Mouse (Mus musculus) hindbrain, embryonic 11.5 days (tissue): ENCODE results near the gene Angptl1. TPM values are rescaled to one million over a fixed set of nuclear protein-coding genes. Genes with fewer than 3 reads are reported as not detected.

Experiments
- ATAC-seq: fragments of 200-750 bp; cut with Nextera tagmentation; 2 replicates; pipeline ENCODE4 v1.8.0; 2017; ENCODE audit warnings: mild to moderate bottlenecking, moderate TSS enrichment, moderate library complexity; ENCODE audit not compliant: low FRiP score
- DNase-seq: peaks from one replicate; pipeline ENCODE4 v3.0.0-alpha.2; 2015; ENCODE audit warnings: low spot score
- H3K27ac ChIP-seq: fragments of 300-500 bp; sonication (generic); 2 replicates; pipeline ENCODE4 v1.5.1; 2014; ENCODE audit warnings: mild to moderate bottlenecking, low read depth, low read length
- H3K27me3 ChIP-seq: fragments of 300-500 bp; sonication (generic); 2 replicates; pipeline ENCODE4 v1.6.1; 2014; ENCODE audit warnings: mild to moderate bottlenecking, low read length, moderate library complexity, mixed read lengths; ENCODE audit not compliant: control insufficient read depth, insufficient read depth
- H3K36me3 ChIP-seq: fragments of 300-500 bp; sonication (generic); 2 replicates; pipeline ENCODE4 v1.6.1; 2014; ENCODE audit warnings: mild to moderate bottlenecking, low read length, moderate library complexity, mixed read lengths; ENCODE audit not compliant: control insufficient read depth, insufficient read depth
- H3K4me1 ChIP-seq: fragments of 300-500 bp; sonication (generic); replicated peaks from 2 replicates; pipeline ENCODE4 v1.6.1; 2014; ENCODE audit warnings: low read length, mixed read lengths; ENCODE audit not compliant: control insufficient read depth, insufficient read depth
- H3K4me2 ChIP-seq: fragments of 300-500 bp; sonication (generic); replicated peaks from 2 replicates; pipeline ENCODE4 v1.6.1; 2014; ENCODE audit warnings: mild to moderate bottlenecking, low read depth, low read length
- H3K4me3 ChIP-seq: fragments of 300-500 bp; sonication (generic); 2 replicates; pipeline ENCODE4 v1.5.1; 2014; ENCODE audit warnings: low read depth, low read length
- H3K9ac ChIP-seq: fragments of 300-500 bp; sonication (generic); 2 replicates; pipeline ENCODE4 v1.6.1; 2014; ENCODE audit warnings: low read depth, low read length
- H3K9me3 ChIP-seq: fragments of 300-500 bp; sonication (generic); 2 replicates; pipeline ENCODE4 v1.6.1; 2016; ENCODE audit warnings: low read length; ENCODE audit not compliant: control insufficient read depth
- WGBS: fragments of 180-500 bp; shearing (Covaris S2); extraction: QIAGEN DNeasy Blood & Tissue Kit; methylation state at CpG from one replicate; pipeline ENCODE4 v1.1.7; 2014; 5-methylcytosine and 5-hydroxymethylcytosine counted together
- polyA plus RNA-seq: library from polyadenylated mRNA; unstranded; fragments of >200 nt; fragmentation: Nextera tagmentation; extraction: Ambion mirVana; gene quantifications from 2 replicates; pipeline ENCODE4 v1.2.1, GENCODE M21; 2014

Gene Angptl1
- polyA plus RNA-seq, 1 experiment from 2014 or later: 5.1 TPM

GRCm38 (mm10) chr1:156860266-156860665 is 21.9 kb downstream of the Angptl1 start:
- no peaks in the 10 kb centered on the region for H3K9me3 ChIP-seq
- H3K4me1 ChIP-seq: 0 out of 2 replicates have a peak, but pooled peaks cover 2% of the 10 kb centered on the region
- WGBS: 90% methylated on average over 8 of the region's 8 CpGs
- H3K27ac ChIP-seq: no peak overlapping the region
- H3K4me3 ChIP-seq: no peak overlapping the region
- DNase-seq (no peak), ATAC-seq (no peak)
- no peak overlapping the region for H3K4me2 ChIP-seq
- H3K27me3 ChIP-seq: no peaks in the 10 kb centered on the region
- H3K36me3 ChIP-seq: no peaks in the 10 kb centered on the region
- H3K9ac ChIP-seq: no peak overlapping the region

- no peak overlapping the region for H3K9ac ChIP-seq
- DNase-seq (no peak), ATAC-seq (no peak)
- no peak overlapping the region for H3K4me3 ChIP-seq
- no peaks in the 10 kb centered on the region for H3K36me3 ChIP-seq
- WGBS: 49% methylated on average over 4 of the region's 4 CpGs
- no peaks in the 10 kb centered on the region for H3K9me3 ChIP-seq
- H3K27me3 ChIP-seq: no peaks in the 10 kb centered on the region
- no peak overlapping the region for H3K27ac ChIP-seq
- H3K4me2 ChIP-seq: no peak overlapping the region
- 0 out of 2 replicates have a peak, but pooled peaks cover 2% of the 10 kb centered on the region for H3K4me1 ChIP-seq
Measured at GRCm38 (mm10) chr1:156861475-156862043, 23.2 kb downstream of the Angptl1 start.

GRCm38 (mm10) chr1:156863726-156864125 is 25.4 kb downstream of the Angptl1 start:
- 56% methylated on average over 3 of the region's 3 CpGs for WGBS
- Histone ChIP-seq H3K9me3 (no peaks in the 10 kb centered on the region), H3K4me2 (no peak overlapping the region), H3K4me1 (0 out of 2 replicates have a peak, but pooled peaks cover 2% of the 10 kb centered on the region), H3K36me3 (no peaks in the 10 kb centered on the region), H3K4me3 (no peak overlapping the region), H3K9ac (no peak overlapping the region), H3K27ac (peak overlapping the region; percentile 56), H3K27me3 (no peaks in the 10 kb centered on the region)
- DNase-seq (no peak), ATAC-seq (no peak)

- no peak for DNase-seq
- WGBS: 37% methylated on average over 3 of the region's 3 CpGs
- H3K27ac ChIP-seq: peak overlapping the region; percentile 56
Measured at GRCm38 (mm10) chr1:156864240-156864639, 25.9 kb downstream of the Angptl1 start.

GRCm38 (mm10) chr1:156870028-156870427 is 31.7 kb downstream of the Angptl1 start:
- Histone ChIP-seq H3K9ac (no peak overlapping the region), H3K27ac (no peak overlapping the region), H3K36me3 (no peaks in the 10 kb centered on the region), H3K4me1 (no peaks in the 10 kb centered on the region), H3K4me3 (no peak overlapping the region), H3K4me2 (no peak overlapping the region), H3K9me3 (no peaks in the 10 kb centered on the region), H3K27me3 (no peaks in the 10 kb centered on the region)
- ATAC-seq: no peak
- WGBS: 91% methylated on average over 5 of the region's 5 CpGs
- DNase-seq: no peak

More at GRCm38 (mm10) chr1:156864240-156864639, 25.9 kb downstream of the Angptl1 start:
- H3K9me3 ChIP-seq: no peaks in the 10 kb centered on the region
- no peaks in the 10 kb centered on the region for H3K36me3 ChIP-seq
- no peak for ATAC-seq
- H3K27me3 ChIP-seq: no peaks in the 10 kb centered on the region
- no peak overlapping the region for H3K4me3 ChIP-seq
- no peak overlapping the region for H3K9ac ChIP-seq
- H3K4me1 ChIP-seq: 0 out of 2 replicates have a peak, but pooled peaks cover 2% of the 10 kb centered on the region
- no peak overlapping the region for H3K4me2 ChIP-seq

GRCm38 (mm10) chr1:156870616-156871015 is 32.3 kb downstream of the Angptl1 start:
- H3K36me3 ChIP-seq: no peaks in the 10 kb centered on the region
- H3K4me2 ChIP-seq: no peak overlapping the region
- H3K9ac ChIP-seq: no peak overlapping the region
- H3K9me3 ChIP-seq: no peaks in the 10 kb centered on the region
- H3K27me3 ChIP-seq: no peaks in the 10 kb centered on the region
- ATAC-seq (no peak), DNase-seq (no peak)
- H3K4me3 ChIP-seq: no peak overlapping the region
- H3K4me1 ChIP-seq: no peaks in the 10 kb centered on the region
- no peak overlapping the region for H3K27ac ChIP-seq
- WGBS: 87% methylated on average over 4 of the region's 4 CpGs

- no peak overlapping the region for H3K4me3 ChIP-seq
- no peak overlapping the region for H3K9ac ChIP-seq
- H3K36me3 ChIP-seq: peaks cover 5% of the 10 kb centered on the region; the same call in 1 of the 2 replicates
- DNase-seq: no peak
- H3K27me3 ChIP-seq: no peaks in the 10 kb centered on the region
- no peaks in the 10 kb centered on the region for H3K4me1 ChIP-seq
- no peak for ATAC-seq
- no peak overlapping the region for H3K27ac ChIP-seq
- H3K9me3 ChIP-seq: no peaks in the 10 kb centered on the region
- H3K4me2 ChIP-seq: no peak overlapping the region
- WGBS: 87% methylated on average over 2 of the region's 2 CpGs
Measured at GRCm38 (mm10) chr1:156884782-156885181, 46.4 kb downstream of the Angptl1 start.

- WGBS: 90% methylated on average over 2 of the region's 2 CpGs
- no peak overlapping the region for H3K4me3 ChIP-seq
- no peak overlapping the region for H3K4me2 ChIP-seq
- H3K9ac ChIP-seq: no peak overlapping the region
- ATAC-seq: no peak
- H3K27ac ChIP-seq: no peak overlapping the region
- H3K9me3 ChIP-seq: no peaks in the 10 kb centered on the region
- DNase-seq: no peak
- H3K4me1 ChIP-seq: no peaks in the 10 kb centered on the region
- no peaks in the 10 kb centered on the region for H3K27me3 ChIP-seq
- H3K36me3 ChIP-seq: peaks cover 5% of the 10 kb centered on the region; the same call in 1 of the 2 replicates
Measured at GRCm38 (mm10) chr1:156885879-156886278, 47.5 kb downstream of the Angptl1 start.

- Histone ChIP-seq H3K4me3 (no peak overlapping the region), H3K36me3 (no peaks in the 10 kb centered on the region), H3K9ac (no peak overlapping the region), H3K27ac (no peak overlapping the region), H3K9me3 (no peaks in the 10 kb centered on the region), H3K4me1 (no peaks in the 10 kb centered on the region), H3K4me2 (no peak overlapping the region), H3K27me3 (no peaks in the 10 kb centered on the region)
- ATAC-seq: no peak
- 90% methylated on average over 4 of the region's 4 CpGs for WGBS
- DNase-seq: no peak
Measured at GRCm38 (mm10) chr1:156888830-156889229, 50.5 kb downstream of the Angptl1 start.
